Mouse (Mus musculus): ENCODE data around the gene Sult1a1. TPM values are rescaled to one million over a fixed set of nuclear protein-coding genes. Genes with fewer than 3 reads are reported as not detected.
"Not testable (repeated sequence)": the region's sequence is repeated elsewhere in the genome, so short reads cannot be mapped to it uniquely, and the experiment has no call there.

The Sult1a1 gene
- polyA plus RNA-seq, 1 experiment from 2014 or later: 17.9 TPM

DNA sequence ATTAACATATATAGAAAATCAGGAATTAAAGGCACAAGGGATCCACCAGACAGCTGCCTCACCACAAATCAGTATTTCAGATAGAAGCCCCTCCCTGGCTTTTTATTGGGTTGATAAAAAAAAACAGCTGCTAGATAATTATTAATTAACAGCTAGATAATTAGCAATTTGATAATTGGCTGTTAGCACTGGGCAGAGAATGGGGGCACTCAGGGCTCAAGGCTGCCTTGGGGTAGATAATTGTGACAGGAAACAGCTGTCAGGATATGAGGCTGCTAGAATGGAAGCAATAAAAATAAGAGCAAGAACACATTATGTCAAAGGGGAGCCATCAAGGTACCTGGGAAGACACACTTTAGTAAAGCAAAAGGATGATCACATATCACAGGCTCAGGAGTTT, 31.3 kb downstream of the Sult1a1 start:
- Histone ChIP-seq H3K27ac (replicated peaks; ENCODE audit: low read depth, low read length) (no peak overlapping the region), H3K4me1 (ENCODE audit: control insufficient read depth, insufficient read depth, low read length) (peaks cover 2% of the 10 kb centered on the region; the same call in 1 of the 2 replicates), H3K4me2 (ENCODE audit: low read depth, low read length) (no peak overlapping the region), H3K9ac (ENCODE audit: low read depth, low read length) (no peak overlapping the region), H3K4me3 (ENCODE audit: low read depth, low read length) (no peak overlapping the region), H3K27me3 (replicated peaks; ENCODE audit: control insufficient read depth, insufficient read depth, low read length) (no peaks in the 10 kb centered on the region), H3K9me3 (ENCODE audit: control insufficient read depth, low read length) (no peaks in the 10 kb centered on the region), H3K36me3 (ENCODE audit: control insufficient read depth, insufficient read depth, low read length) (no peaks in the 10 kb centered on the region)
- ATAC-seq (ENCODE audit: low read depth) (no peak), DNase-seq (ENCODE audit: low spot score) (no peak)

DNA sequence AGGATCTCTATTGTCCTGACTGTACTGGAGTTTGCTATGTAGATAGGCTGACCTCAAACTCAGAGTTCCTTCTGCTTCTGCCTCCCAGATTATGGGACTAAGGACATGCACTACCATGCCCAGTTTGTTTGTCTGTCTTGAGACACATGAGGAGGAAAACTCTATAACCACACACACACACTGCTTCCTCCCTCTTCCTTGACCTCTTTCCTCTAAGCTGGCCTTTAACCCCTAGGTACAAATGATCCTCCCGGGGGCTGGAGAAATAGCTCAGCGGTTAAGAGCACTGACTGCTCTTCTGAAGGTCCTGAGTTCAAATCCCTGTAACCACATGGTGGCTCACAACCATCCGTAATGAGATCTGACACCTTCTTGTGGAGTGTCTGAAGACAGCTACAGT, 31.9 kb downstream of the Sult1a1 start:
- Histone ChIP-seq H3K27me3 (replicated peaks; ENCODE audit: control insufficient read depth, insufficient read depth, low read length) (no peaks in the 10 kb centered on the region), H3K36me3 (ENCODE audit: control insufficient read depth, insufficient read depth, low read length) (no peaks in the 10 kb centered on the region), H3K27ac (replicated peaks; ENCODE audit: low read depth, low read length) (no peak overlapping the region), H3K4me2 (ENCODE audit: low read depth, low read length) (no peak overlapping the region), H3K9me3 (ENCODE audit: control insufficient read depth, low read length) (no peaks in the 10 kb centered on the region), H3K9ac (ENCODE audit: low read depth, low read length) (no peak overlapping the region), H3K4me1 (ENCODE audit: control insufficient read depth, insufficient read depth, low read length) (no peaks in the 10 kb centered on the region), H3K4me3 (ENCODE audit: low read depth, low read length) (no peak overlapping the region)
- WGBS: 52% methylated on average over 3 of the region's 3 CpGs
- ATAC-seq (ENCODE audit: low read depth): no peak
- DNase-seq (ENCODE audit: low spot score): no peak

DNA sequence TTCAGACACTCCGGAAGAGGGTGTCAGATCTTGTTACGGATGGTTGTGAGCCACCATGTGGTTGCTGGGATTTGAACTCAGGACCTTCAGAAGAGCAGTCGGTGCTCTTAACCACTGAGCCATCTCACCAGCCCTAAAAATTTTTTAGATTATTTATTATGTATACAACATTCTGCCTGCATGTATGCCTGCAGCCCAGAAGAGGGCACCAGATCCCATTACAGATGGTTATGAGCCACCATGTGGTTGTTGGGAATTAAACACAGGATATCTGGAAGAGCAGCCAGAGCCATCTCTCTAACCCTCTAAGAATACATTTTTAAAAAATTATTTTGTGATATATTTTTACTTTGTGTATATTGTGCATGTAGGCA, 33.0 kb downstream of the Sult1a1 start:
- not testable (repeated sequence) for H3K9ac ChIP-seq (ENCODE audit: low read depth, low read length); H3K4me3 ChIP-seq (ENCODE audit: low read depth, low read length); H3K4me1 ChIP-seq (ENCODE audit: control insufficient read depth, insufficient read depth, low read length); H3K27me3 ChIP-seq (replicated peaks; ENCODE audit: control insufficient read depth, insufficient read depth, low read length); H3K9me3 ChIP-seq (ENCODE audit: control insufficient read depth, low read length); H3K36me3 ChIP-seq (ENCODE audit: control insufficient read depth, insufficient read depth, low read length); H3K27ac ChIP-seq (replicated peaks; ENCODE audit: low read depth, low read length); ATAC-seq (ENCODE audit: low read depth); H3K4me2 ChIP-seq (ENCODE audit: low read depth, low read length)
- 68% methylated on average over 3 of the region's 3 CpGs for WGBS
- peak; percentile 40 for DNase-seq (ENCODE audit: low spot score)

DNA sequence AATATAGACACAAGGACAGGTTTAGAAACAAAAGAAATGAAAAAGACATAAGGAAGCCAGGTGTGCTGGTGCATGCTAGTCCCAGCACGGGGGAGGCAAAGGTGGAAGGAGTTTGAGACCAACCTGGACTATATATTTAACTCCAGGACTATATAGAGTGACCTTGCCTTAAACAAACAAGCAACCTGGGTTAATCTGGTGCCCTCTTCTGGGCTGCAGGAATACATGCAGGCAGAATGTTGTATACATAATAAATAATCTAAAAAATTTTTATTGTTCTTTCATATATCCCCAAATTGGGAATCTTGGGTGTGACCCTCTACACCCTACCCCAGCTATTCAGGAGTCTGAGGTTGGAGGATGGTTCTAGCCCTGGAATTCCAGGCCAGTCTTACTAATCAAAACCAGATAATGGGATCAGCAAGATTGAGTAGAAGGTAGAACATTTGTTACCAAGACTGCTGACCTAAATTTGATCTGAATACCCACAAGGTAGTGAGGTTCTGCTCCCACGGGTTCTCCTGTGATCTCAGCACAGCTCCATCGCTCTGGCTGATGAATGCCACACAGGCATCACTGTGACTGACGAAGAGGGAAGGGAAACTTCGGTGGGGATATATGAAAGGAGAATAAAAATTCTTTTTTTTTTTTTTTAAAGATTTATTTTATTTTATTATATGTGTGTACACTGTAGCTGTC, 33.5 kb downstream of the Sult1a1 start:
- Histone ChIP-seq H3K9ac (ENCODE audit: low read depth, low read length) (no peak overlapping the region), H3K4me2 (ENCODE audit: low read depth, low read length) (no peak overlapping the region), H3K4me3 (ENCODE audit: low read depth, low read length) (no peak overlapping the region), H3K4me1 (ENCODE audit: control insufficient read depth, insufficient read depth, low read length) (no peaks in the 10 kb centered on the region), H3K9me3 (ENCODE audit: control insufficient read depth, low read length) (no peaks in the 10 kb centered on the region), H3K27ac (replicated peaks; ENCODE audit: low read depth, low read length) (no peak overlapping the region), H3K27me3 (replicated peaks; ENCODE audit: control insufficient read depth, insufficient read depth, low read length) (no peaks in the 10 kb centered on the region), H3K36me3 (ENCODE audit: control insufficient read depth, insufficient read depth, low read length) (no peaks in the 10 kb centered on the region)
- ATAC-seq (ENCODE audit: low read depth) (no peak), DNase-seq (ENCODE audit: low spot score) (no peak)
- 78% methylated on average over 5 of the region's 5 CpGs for WGBS

DNA sequence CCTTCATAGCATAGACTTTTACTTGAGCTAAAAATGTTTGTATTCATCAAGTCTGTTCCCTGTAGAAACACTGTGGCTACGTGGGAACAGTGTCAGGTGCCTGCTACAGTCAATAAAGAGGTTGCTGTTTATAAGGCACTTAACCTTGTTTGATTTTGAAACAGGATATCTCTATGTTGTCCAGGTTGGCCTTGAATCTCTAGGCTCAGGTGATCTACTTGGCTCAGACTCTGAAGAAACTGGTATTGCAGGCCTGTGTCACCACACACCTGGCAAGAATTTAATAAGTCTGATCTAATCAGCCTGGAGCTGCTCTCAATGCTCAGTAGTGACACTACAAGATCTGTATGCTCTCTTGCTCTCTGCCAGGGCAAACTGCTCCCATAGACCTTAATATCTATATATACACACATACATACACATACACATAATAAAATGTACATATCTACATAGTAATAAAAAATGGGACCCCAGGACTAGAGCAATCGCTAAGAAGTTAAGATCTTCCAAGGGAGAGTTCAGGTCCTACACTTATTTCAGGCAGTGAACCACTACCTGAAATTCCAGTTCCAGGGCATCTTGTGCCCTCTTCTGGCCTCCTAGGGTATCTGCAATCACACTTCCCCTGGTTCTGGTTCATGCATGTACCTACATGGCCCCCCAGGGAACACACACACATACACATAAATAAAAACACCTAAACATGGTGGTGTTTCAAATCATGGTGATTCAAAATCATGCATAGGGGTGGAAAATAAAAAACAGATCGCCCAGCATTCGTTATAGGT, 39.3 kb downstream of the Sult1a1 start:
- Histone ChIP-seq H3K27ac (replicated peaks; ENCODE audit: low read depth, low read length) (no peak overlapping the region), H3K36me3 (ENCODE audit: control insufficient read depth, insufficient read depth, low read length) (no peaks in the 10 kb centered on the region), H3K9me3 (ENCODE audit: control insufficient read depth, low read length) (no peaks in the 10 kb centered on the region), H3K4me1 (ENCODE audit: control insufficient read depth, insufficient read depth, low read length) (no peaks in the 10 kb centered on the region), H3K4me3 (ENCODE audit: low read depth, low read length) (no peak overlapping the region), H3K4me2 (ENCODE audit: low read depth, low read length) (no peak overlapping the region), H3K9ac (ENCODE audit: low read depth, low read length) (no peak overlapping the region), H3K27me3 (replicated peaks; ENCODE audit: control insufficient read depth, insufficient read depth, low read length) (no peaks in the 10 kb centered on the region)
- WGBS: 16% methylated on average over 4 of the region's 4 CpGs
- ATAC-seq (ENCODE audit: low read depth) (peak; percentile 68), DNase-seq (ENCODE audit: low spot score) (peak; percentile 62)

DNA sequence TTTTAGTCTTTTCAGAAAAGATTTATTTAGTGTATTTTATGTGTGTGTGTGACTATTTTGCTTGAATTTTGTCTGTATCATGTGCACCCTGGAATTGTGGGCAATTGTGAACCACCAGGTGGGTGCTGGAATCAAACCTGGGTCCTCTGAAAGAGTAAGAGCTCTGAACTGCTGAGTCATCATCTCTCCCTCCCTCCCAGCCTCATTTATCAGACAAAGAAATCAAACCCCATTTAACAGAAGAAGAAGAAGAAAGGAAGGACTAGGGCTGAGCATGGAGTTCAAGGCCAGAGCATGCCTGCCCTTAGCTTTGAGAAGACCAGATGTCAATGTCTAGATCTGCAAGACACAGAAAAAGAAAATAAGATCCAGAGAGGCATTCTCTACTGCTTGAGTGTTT, 40.9 kb downstream of the Sult1a1 start:
- Histone ChIP-seq H3K36me3 (ENCODE audit: control insufficient read depth, insufficient read depth, low read length) (no peaks in the 10 kb centered on the region), H3K4me2 (ENCODE audit: low read depth, low read length) (no peak overlapping the region), H3K27ac (replicated peaks; ENCODE audit: low read depth, low read length) (no peak overlapping the region), H3K27me3 (replicated peaks; ENCODE audit: control insufficient read depth, insufficient read depth, low read length) (no peaks in the 10 kb centered on the region), H3K9me3 (ENCODE audit: control insufficient read depth, low read length) (no peaks in the 10 kb centered on the region), H3K4me1 (ENCODE audit: control insufficient read depth, insufficient read depth, low read length) (no peaks in the 10 kb centered on the region), H3K4me3 (ENCODE audit: low read depth, low read length) (no peak overlapping the region), H3K9ac (ENCODE audit: low read depth, low read length) (no peak overlapping the region)
- DNase-seq (ENCODE audit: low spot score) (no peak), ATAC-seq (ENCODE audit: low read depth) (no peak)

DNA sequence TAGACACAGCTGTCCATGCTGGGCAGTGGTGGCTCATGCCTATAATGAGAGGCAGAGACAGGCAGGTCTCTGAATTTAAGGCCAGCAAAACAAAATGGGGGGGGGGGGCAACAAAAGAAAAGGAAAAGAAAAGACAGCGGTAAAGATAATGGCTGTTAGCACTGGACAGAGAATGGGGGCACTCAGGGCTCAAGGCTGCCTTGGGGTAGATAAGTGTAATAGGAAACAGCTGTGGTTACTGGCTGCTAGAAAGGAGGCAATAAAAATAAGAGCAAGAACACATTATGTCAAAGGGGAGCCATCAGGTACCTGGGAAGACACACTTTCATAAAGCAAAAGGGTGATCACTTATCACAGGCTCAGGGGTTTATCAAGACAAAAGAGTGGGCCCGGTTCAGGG, 43.8 kb downstream of the Sult1a1 start:
- Histone ChIP-seq H3K27ac (replicated peaks; ENCODE audit: low read depth, low read length) (no peak overlapping the region), H3K4me2 (ENCODE audit: low read depth, low read length) (no peak overlapping the region), H3K4me1 (ENCODE audit: control insufficient read depth, insufficient read depth, low read length) (0 out of 2 replicates have a peak, but pooled peaks cover 7% of the 10 kb centered on the region), H3K36me3 (ENCODE audit: control insufficient read depth, insufficient read depth, low read length) (no peaks in the 10 kb centered on the region), H3K9me3 (ENCODE audit: control insufficient read depth, low read length) (no peaks in the 10 kb centered on the region), H3K9ac (ENCODE audit: low read depth, low read length) (no peak overlapping the region), H3K4me3 (ENCODE audit: low read depth, low read length) (no peak overlapping the region), H3K27me3 (replicated peaks; ENCODE audit: control insufficient read depth, insufficient read depth, low read length) (no peaks in the 10 kb centered on the region)
- WGBS: 71% methylated on average over 2 of the region's 2 CpGs
- DNase-seq (ENCODE audit: low spot score) (no peak), ATAC-seq (ENCODE audit: low read depth) (no peak)

DNA sequence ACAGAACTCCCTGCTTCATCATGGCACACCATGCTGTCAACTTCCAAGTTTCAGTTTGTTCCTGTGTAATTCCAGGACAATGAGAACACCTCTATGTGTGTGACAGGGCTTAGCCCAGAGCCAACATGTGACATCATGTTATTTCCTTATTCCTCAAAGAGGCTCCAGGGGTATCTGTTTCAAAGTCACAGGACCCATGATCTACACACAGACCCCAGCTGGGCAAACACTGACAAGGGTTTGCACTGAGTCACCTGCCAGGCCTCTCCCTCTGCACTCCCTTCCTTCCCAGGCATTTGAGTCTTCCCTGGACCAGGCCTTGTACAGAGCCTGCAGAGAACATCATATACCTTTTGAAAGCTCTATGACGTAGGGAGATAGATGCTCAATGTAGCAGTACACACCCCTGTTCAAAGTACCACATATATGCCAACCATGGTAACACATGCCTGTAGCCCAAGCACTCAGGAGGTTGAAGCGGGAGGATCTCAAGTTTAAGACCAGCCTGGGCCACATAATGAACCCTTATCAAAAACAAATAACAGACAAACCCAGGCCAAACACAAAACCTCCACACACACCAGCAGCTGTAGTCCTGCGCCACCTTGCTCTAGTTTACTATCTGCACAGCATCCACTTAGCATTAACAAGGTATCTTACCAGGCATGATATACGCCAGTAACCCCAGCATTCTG, 45.3 kb downstream of the Sult1a1 start, which contains the start of gene Nupr1:
Nupr1 (minus strand) TSS at position 38 of the 695 bp plus-strand sequence.
- H3K4me1 ChIP-seq (ENCODE audit: control insufficient read depth, insufficient read depth, low read length): 0 out of 2 replicates have a peak, but pooled peaks cover 7% of the 10 kb centered on the region
- H3K9me3 ChIP-seq (ENCODE audit: control insufficient read depth, low read length): no peaks in the 10 kb centered on the region
- H3K4me2 ChIP-seq (ENCODE audit: low read depth, low read length): no peak within 1 kb of the TSS
- DNase-seq (ENCODE audit: low spot score) (no peak), ATAC-seq (ENCODE audit: low read depth) (no peak)
- H3K4me3 ChIP-seq (ENCODE audit: low read depth, low read length): no peak within 1 kb of the TSS
- no peaks in the 10 kb centered on the region for H3K36me3 ChIP-seq (ENCODE audit: control insufficient read depth, insufficient read depth, low read length)
- no peaks in the 10 kb centered on the region for H3K27me3 ChIP-seq (replicated peaks; ENCODE audit: control insufficient read depth, insufficient read depth, low read length)
- H3K27ac ChIP-seq (replicated peaks; ENCODE audit: low read depth, low read length): no peak within 1 kb of the TSS
- no peak within 1 kb of the TSS for H3K9ac ChIP-seq (ENCODE audit: low read depth, low read length)
- WGBS: 94% methylated on average over 4 of the region's 4 CpGs

Measured in embryonic facial prominence, embryonic 14.5 days (tissue).